Mouse (Mus musculus) liver, embryonic 16.5 days (tissue): Measurements from ENCODE around the gene D6Wsu163e. TPM values are rescaled to one million over a fixed set of nuclear protein-coding genes. Genes with fewer than 3 reads are reported as not detected.
A peak's percentile ranks its signal among the peaks of the same experiment; 100 is the strongest.

ENCODE experiments used
- ATAC-seq: fragments of 200-750 bp; cut with Nextera tagmentation; 2 replicates; pipeline ENCODE4 v1.8.0; 2017; ENCODE audit warnings: low read depth, mild to moderate bottlenecking, moderate number of reproducible peaks, moderate library complexity
- H3K27ac ChIP-seq: fragments of 300-500 bp; sonication (generic); 2 replicates; pipeline ENCODE4 v1.5.1; 2014; ENCODE audit warnings: mild to moderate bottlenecking, low read length
- H3K27me3 ChIP-seq: fragments of 300-500 bp; sonication (generic); 2 replicates; pipeline ENCODE4 v1.6.1; 2014; ENCODE audit warnings: low read depth, low read length, mixed read lengths; ENCODE audit not compliant: control insufficient read depth, insufficient read depth
- H3K36me3 ChIP-seq: fragments of 300-500 bp; sonication (generic); 2 replicates; pipeline ENCODE4 v1.6.1; 2014; ENCODE audit warnings: mild to moderate bottlenecking; ENCODE audit not compliant: control insufficient read depth, insufficient read depth
- H3K4me1 ChIP-seq: fragments of 300-500 bp; sonication (generic); 2 replicates; pipeline ENCODE4 v1.6.1; 2014; ENCODE audit warnings: low read depth, low read length, mixed read lengths; ENCODE audit not compliant: control insufficient read depth
- H3K4me2 ChIP-seq: fragments of 300-500 bp; sonication (generic); 2 replicates; pipeline ENCODE4 v1.6.1; 2014; ENCODE audit warnings: low read depth, low read length, mixed read lengths
- H3K4me3 ChIP-seq: fragments of 300-500 bp; sonication (generic); 2 replicates; pipeline ENCODE4 v1.5.1; 2014; ENCODE audit warnings: low read depth, mild to moderate bottlenecking, low read length
- H3K9ac ChIP-seq: fragments of 300-500 bp; sonication (generic); 2 replicates; pipeline ENCODE4 v1.6.1; 2014; ENCODE audit warnings: low read depth, low read length
- H3K9me3 ChIP-seq: fragments of 300-500 bp; sonication (generic); replicated peaks from 2 replicates; pipeline ENCODE4 v1.6.1; 2016; ENCODE audit warnings: low read length; ENCODE audit not compliant: control insufficient read depth
- WGBS: fragments of 180-500 bp; shearing (Covaris S2); extraction: QIAGEN DNeasy Blood & Tissue Kit; methylation state at CpG from one replicate; pipeline ENCODE4 v1.1.7; 2014; ENCODE audit not compliant: insufficient replicate concordance; 5-methylcytosine and 5-hydroxymethylcytosine counted together
- polyA plus RNA-seq: library from polyadenylated mRNA; unstranded; fragments of >200 nt; fragmentation: Nextera tagmentation; extraction: Ambion mirVana; gene quantifications from 2 replicates; pipeline ENCODE4 v1.2.1, GENCODE M21; 2015

Gene D6Wsu163e
- polyA plus RNA-seq, 1 experiment from 2014 or later: 12.3 TPM

DNA sequence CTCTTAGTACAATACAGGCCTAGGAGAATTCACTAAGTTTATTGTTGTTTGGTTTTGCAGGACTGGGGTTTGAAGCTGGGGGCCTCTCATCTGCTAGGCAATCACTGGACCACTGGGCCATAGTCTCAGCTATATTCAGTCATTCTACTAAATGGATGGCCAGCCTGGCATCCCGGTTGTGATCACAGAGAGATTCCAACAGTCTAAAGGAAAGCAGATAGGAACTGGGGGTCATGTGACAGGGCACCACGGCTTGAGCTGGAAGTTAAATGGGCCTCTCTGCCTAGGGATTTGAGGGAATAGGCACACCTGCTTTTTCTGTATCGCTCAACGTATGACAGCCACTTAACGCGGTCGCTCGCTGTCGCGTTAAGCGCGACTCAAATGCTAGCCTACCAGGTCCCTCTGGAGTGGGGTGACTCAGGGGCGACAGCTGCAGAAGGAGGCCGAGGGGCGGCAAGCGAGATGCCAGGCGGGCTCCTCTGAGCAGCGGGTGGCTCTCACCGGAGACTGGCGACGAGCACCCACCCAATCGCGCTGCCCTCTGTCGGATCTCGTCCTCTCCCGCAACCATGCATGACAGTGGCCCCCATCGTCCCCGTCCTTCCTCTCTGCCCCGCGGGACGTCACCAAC is 792 bp upstream of the D6Wsu163e start:
- Histone ChIP-seq H3K4me1 (peaks cover 22% of the 10 kb centered on the region), H3K4me3 (peak overlapping the region; percentile 87), H3K27me3 (no peaks in the 10 kb centered on the region), H3K9ac (peak overlapping the region; percentile 85), H3K36me3 (peaks cover 15% of the 10 kb centered on the region), H3K9me3 (no peaks in the 10 kb centered on the region), H3K4me2 (peak overlapping the region; percentile 85), H3K27ac (peak overlapping the region; percentile 80)
- under 1% methylated on average over 31 of the region's 31 CpGs for WGBS
- peak; percentile 3; the same call in 1 of the 2 replicates for ATAC-seq

- H3K4me1 ChIP-seq: peaks cover 22% of the 10 kb centered on the region
- peak overlapping the region; percentile 85 for H3K4me2 ChIP-seq
- no peak for ATAC-seq
- WGBS: under 1% methylated on average over 5 of the region's 5 CpGs
- peak overlapping the region; percentile 72; the same call in 1 of the 2 replicates for H3K27ac ChIP-seq
- H3K36me3 ChIP-seq: peaks cover 15% of the 10 kb centered on the region
- H3K4me3 ChIP-seq: peak overlapping the region; percentile 87
- H3K27me3 ChIP-seq: no peaks in the 10 kb centered on the region
- H3K9ac ChIP-seq: peak overlapping the region; percentile 69
- H3K9me3 ChIP-seq: no peaks in the 10 kb centered on the region
These were observed 689 bp downstream of the D6Wsu163e start for GRCm38 (mm10) chr6:126940451-126940850.

DNA sequence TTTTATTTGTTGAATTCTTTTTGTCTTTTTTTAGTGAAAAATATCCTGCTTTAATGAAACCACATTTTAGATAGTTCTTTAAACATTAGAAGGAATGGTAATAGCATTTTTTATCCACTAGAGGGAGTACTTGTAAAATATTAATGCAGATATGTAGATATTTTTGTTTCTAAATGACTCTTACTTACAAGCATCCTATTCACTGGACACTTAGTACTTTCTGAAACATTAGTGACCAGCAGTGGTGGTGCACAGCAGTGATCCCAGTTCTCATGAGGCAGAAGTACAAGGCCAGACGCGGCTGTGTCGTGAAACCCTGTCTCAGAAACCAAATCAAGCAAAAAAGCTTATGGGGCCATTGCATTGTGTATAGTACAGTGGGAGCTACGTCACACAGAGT is 8.6 kb downstream of the D6Wsu163e start:
- H3K4me2 ChIP-seq: no peak overlapping the region
- peaks cover 19% of the 10 kb centered on the region for H3K36me3 ChIP-seq
- H3K4me3 ChIP-seq: no peak overlapping the region
- no peaks in the 10 kb centered on the region for H3K4me1 ChIP-seq
- no peak overlapping the region for H3K27ac ChIP-seq
- ATAC-seq: no peak
- H3K9me3 ChIP-seq: no peaks in the 10 kb centered on the region
- WGBS: 85% methylated on average over 4 of the region's 4 CpGs
- H3K27me3 ChIP-seq: no peaks in the 10 kb centered on the region
- H3K9ac ChIP-seq: no peak overlapping the region

DNA sequence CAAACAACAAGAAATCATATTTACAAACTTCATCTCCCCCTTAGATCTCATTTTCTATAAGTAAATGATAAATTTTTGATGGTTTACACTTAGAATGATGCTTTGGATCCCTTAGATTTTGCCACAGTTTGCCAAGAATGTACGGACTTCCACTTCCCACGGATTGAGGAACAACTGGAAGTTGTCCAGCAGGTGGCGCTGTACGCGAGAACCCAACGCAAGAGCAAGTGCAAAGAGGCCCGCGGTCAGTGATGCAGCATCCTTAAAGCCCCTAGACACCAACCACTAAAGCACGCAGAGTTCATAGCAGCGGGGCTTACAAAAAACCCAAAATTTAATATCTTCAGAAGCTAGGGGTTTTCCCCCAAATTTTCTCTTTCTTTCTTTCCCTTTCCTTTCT is 16.0 kb downstream of the D6Wsu163e start:
- Histone ChIP-seq H3K4me3 (no peak overlapping the region), H3K4me2 (no peak overlapping the region), H3K9ac (no peak overlapping the region), H3K9me3 (no peaks in the 10 kb centered on the region), H3K27ac (no peak overlapping the region), H3K36me3 (peaks cover 12% of the 10 kb centered on the region), H3K4me1 (no peaks in the 10 kb centered on the region), H3K27me3 (no peaks in the 10 kb centered on the region)
- no peak for ATAC-seq
- WGBS: 6% methylated on average over 10 of the region's 10 CpGs

- WGBS: 80% methylated on average over 8 of the region's 8 CpGs
- no peak for ATAC-seq
- no peak overlapping the region for H3K4me2 ChIP-seq
- no peak overlapping the region for H3K27ac ChIP-seq
- no peak overlapping the region for H3K4me3 ChIP-seq
- H3K27me3 ChIP-seq: no peaks in the 10 kb centered on the region
- no peaks in the 10 kb centered on the region for H3K9me3 ChIP-seq
- peaks cover 18% of the 10 kb centered on the region for H3K36me3 ChIP-seq
- no peak overlapping the region for H3K9ac ChIP-seq
- H3K4me1 ChIP-seq: no peaks in the 10 kb centered on the region
These were observed 21.7 kb downstream of the D6Wsu163e start for GRCm38 (mm10) chr6:126961371-126962018.

DNA sequence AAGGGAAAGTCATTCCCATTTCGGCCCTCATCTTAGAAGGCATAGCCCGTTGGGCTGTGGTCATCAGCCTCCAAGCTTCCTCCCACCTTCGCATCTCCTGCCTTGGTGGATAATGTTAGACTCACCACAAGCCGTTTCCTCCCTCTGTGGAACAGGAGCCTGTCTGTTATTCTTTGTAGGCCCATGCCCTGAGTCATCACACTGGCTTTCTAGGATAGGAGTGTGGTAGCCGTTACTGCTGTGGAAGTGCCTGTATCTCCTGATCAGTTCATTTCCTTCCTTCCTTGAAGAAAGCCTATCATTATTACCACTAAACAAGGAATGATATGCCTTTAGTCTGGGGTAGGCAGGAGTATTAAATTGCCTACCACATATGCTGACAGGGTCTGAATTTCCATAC is 22.9 kb downstream of the D6Wsu163e start:
- H3K9ac ChIP-seq: no peak overlapping the region
- H3K36me3 ChIP-seq: peaks cover 8% of the 10 kb centered on the region
- no peak overlapping the region for H3K4me3 ChIP-seq
- no peaks in the 10 kb centered on the region for H3K9me3 ChIP-seq
- H3K4me2 ChIP-seq: no peak overlapping the region
- H3K27me3 ChIP-seq: no peaks in the 10 kb centered on the region
- ATAC-seq: no peak
- H3K4me1 ChIP-seq: no peaks in the 10 kb centered on the region
- WGBS: 30% methylated on average over 5 of the region's 5 CpGs
- H3K27ac ChIP-seq: no peak overlapping the region

- Histone ChIP-seq H3K27me3 (no peaks in the 10 kb centered on the region), H3K27ac (no peak overlapping the region), H3K36me3 (peaks cover 8% of the 10 kb centered on the region), H3K9ac (no peak overlapping the region), H3K9me3 (no peaks in the 10 kb centered on the region), H3K4me2 (no peak overlapping the region), H3K4me1 (no peaks in the 10 kb centered on the region), H3K4me3 (no peak overlapping the region)
- 77% methylated on average over 9 of the region's 9 CpGs for WGBS
- no peak for ATAC-seq
These were observed 23.7 kb downstream of the D6Wsu163e start for GRCm38 (mm10) chr6:126963426-126963825.

DNA sequence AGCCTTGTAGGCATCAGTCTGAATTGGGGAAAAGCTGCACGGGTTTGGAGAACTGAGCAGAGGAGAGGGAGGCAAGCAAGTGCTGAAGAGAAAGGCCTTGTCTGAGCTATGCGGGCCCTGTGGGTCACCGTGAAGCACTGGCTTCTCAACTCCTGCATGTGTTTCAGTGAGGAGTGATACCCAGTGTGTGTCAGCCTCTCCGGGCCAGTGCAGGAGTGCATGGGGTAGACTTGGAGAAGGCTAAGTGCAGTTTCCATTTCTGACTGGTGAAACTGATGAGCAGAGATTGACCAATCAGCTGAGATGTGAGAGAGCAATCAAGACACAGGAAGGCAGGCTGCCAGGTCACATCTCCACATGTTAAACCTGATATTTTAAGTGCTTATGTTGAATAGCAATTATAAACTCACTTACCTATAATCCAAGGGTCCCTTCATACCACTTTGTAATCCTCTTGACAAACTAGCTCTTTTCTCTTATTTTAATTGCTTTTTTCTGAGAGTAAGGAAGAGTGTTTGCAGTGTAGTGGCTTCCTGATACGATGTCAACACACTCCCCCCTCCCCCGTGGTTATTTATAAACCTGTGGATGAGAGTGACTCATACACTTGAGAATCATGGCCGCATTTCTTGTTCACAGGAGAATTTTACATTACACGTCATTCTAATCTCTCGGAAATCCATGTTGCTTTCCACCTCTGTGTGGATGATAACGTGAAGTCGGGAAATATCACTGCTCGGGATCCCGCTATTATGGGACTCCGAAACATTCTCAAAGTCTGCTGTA is 26.7 kb downstream of the D6Wsu163e start:
- H3K4me3 ChIP-seq: no peak overlapping the region
- no peak overlapping the region for H3K9ac ChIP-seq
- no peaks in the 10 kb centered on the region for H3K27me3 ChIP-seq
- ATAC-seq: no peak
- H3K27ac ChIP-seq: no peak overlapping the region
- no peaks in the 10 kb centered on the region for H3K9me3 ChIP-seq
- 75% methylated on average over 14 of the region's 14 CpGs for WGBS
- no peak overlapping the region for H3K4me2 ChIP-seq
- H3K4me1 ChIP-seq: no peaks in the 10 kb centered on the region
- peaks cover 8% of the 10 kb centered on the region for H3K36me3 ChIP-seq
